Mouse (Mus musculus) hematopoietic stem cell, adult 5-6 weeks (primary cell): Measurements from ENCODE around the gene Myzap. TPM values are rescaled to one million over a fixed set of nuclear protein-coding genes. Genes with fewer than 3 reads are reported as not detected.

Source experiments
- ATAC-seq, 2 experiments: fragments of 125-278 bp in 1 of 2; replicated peaks in 1 of 2; 2 replicates each; pipeline ENCODE4 v1.8.0; 2016 to 2017; ENCODE audit warnings: inconsistent platforms in 2 of 2, mild to moderate bottlenecking in 2 of 2, moderate number of reproducible peaks in 2 of 2, low read depth in 1 of 2, moderate TSS enrichment in 1 of 2; ENCODE audit not compliant: low FRiP score in 2 of 2, poor library complexity in 2 of 2, severe bottlenecking in 2 of 2, insufficient read depth in 1 of 2, low TSS enrichment in 1 of 2
- total RNA-seq: library from RNA; stranded (forward); fragments of 172-1452, 232-1000 nt; gene quantifications from 2 replicates; pipeline ENCODE4 v1.2.3, GENCODE M21; 2017

The Myzap gene
- total RNA-seq, 1 experiment from 2014 or later: 1.1 TPM

DNA sequence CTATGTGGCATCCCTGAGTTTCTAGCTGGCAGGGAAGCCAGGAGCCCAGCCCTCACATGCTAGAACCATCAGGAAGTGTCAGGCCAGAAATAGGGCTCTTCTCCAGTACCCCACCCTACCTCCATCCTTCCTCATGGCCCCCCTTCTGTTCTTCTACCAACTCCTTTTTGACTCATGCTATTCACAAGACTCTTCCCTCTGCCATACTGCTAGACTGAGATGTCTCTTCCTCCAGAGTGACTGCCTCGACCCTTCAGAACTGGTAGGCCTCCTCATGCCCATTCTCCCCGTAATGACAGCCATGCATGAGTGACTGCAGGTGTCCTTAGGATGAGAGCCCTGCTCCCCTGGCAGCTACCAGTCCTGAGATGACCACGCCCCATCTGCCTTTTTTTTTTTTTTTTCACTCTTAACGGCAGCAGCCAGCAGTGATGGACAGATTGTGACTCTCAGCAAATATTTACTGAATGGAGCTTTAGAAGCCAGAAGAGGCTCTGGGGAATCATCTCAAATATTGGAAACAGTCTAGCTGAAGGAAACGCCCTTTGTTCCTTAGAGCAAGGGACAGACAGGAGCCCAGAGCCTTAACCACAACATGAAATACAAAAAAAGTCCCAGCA lies 23.7 kb downstream of the Myzap start:
- no peak for ATAC-seq

DNA sequence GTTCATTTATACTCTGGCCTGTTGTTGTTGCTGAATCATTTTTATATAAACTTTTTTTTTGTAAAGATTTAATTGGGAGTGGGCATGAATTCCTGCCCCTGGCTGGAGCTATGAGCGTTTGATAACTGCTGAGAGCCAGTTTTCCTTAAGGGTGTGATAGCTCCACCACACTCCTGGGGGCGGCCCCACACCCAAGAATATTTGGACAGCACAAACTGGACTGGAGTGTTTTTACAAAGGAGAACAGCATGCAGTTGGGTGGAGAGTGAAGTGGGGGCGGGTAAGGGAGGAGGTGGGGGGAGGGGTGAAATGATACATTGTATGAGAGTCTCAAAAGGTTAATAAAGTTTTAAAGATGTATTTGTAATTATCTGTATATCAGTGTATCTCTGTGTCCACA lies 24.8 kb downstream of the Myzap start:
- no peak for ATAC-seq

DNA sequence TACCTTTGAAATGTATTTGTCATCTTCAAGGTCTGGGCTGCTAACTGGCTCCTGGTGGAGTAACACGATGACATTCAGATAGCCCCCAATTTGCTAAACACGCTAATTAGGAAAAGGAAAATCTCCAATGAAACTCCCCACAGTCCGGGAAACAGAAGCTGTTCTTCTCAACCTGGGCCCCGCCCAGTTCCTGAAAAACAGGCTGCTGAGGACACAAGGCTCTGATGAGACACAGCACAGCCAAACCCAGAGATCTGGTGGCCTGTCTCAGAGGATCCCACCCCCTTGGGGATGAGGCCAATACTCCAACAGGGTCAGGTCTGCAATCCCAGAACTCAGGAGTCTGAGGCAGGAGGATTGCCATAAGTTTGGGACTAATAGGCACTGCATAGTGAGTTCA lies 25.4 kb downstream of the Myzap start:
- ATAC-seq: 0 out of 4 replicates have a peak, but pooled peaks of 1 of the 2 experiments have one; percentile 32

DNA sequence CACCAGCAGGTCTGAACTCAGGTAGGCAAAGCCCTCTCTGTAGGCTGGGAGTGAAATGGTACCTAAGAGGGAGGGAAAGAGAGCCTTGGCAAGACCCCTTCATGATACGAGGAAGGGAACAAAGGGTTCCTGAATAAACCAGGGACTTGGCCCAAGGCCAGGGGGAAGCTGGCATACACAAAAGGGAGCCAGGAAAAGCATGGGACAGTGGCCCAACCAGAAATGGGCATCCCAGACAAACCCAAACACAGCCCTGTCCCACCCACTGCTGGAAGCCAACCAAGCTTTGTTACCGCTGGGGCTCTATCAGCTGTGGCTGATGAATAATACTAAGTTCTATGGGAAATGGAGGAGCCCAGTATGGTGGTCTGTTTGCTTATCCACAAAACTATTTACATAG lies 34.4 kb downstream of the Myzap start:
- ATAC-seq: no peak

DNA sequence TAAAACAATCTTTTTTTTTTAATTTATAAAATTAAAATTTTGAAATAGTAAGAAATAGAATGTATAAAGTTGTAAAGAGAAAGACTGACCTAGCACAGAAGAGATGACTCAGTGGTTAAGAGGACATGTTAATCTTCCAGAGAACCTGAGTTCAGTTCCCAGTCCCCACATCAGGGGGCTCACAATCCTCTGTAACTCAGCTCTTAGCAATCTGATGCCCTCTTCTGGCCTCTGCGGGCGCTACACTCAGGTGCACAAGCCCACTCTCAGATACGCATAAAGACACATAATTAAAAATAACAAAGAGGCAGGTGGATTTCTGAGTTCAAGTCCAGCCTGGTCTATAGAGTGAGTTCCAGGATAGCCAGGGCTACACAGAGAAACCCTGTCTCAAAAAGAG lies 38.2 kb downstream of the Myzap start:
- ATAC-seq: no peak

DNA sequence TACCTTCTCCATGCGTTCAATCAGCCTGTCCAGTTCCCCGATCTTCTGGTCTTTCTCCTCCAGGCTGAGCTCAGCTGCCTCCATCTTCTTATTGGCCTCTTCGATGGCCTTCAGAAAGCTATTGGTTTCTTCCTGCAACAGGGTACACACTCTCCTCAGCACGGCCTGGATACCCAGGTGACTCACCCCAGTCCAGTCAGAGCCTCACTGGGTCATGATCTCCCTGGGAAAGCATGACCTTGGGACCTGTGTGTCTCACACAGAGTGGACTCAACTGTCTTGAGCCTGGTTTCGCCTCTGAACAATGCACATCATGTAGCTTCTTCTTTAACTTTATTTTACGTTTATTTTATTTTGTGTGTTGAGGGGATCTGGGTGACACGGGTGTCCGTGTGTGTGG lies 42.0 kb downstream of the Myzap start:
- ATAC-seq: no peak

DNA sequence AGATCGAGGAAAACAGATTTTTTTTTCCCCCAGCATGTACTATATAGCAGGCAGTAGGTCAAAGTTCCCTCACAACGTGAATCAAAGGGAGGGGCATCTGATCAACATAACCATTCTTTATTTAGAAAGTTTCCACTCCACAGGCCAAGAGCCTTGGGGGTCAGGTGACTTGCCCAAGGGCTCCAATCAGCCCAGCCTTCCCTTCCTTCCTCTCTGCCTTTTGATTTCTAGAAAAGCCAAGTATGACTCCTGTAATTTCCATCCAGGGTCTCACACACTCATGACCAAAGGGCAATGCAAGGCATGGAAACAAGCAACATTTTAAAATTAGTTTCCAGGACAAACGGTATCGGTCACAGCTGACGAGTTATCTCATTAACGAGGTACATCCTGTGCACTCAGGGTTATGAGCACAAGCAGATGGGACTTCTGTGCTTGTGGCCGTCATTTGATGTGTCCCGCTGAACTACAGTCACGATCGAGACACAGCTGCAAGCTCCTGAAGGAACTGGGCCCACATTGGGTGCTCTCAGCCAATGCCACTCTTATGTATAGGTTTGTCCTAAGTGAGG lies 44.4 kb downstream of the Myzap start:
- ATAC-seq: no peak

DNA sequence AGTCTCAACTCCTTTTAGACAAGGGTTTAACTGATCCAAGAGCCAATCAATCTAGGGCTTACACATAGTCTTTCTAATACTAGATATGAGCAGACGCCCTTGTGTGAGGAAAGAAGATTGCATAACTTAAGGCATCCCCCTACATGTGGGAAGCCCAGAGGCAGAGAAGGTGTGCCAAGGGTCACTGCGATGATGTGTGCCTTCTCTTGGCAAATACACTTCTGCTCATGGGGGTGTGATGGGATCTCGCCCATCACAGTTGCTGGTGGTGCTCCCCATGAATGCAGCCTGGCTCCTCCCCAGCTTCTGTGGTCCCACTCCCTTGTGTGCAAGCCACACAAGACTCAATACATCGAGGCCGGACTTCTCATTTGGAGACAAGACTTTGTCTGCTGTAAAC lies 47.3 kb downstream of the Myzap start:
- no peak for ATAC-seq

DNA sequence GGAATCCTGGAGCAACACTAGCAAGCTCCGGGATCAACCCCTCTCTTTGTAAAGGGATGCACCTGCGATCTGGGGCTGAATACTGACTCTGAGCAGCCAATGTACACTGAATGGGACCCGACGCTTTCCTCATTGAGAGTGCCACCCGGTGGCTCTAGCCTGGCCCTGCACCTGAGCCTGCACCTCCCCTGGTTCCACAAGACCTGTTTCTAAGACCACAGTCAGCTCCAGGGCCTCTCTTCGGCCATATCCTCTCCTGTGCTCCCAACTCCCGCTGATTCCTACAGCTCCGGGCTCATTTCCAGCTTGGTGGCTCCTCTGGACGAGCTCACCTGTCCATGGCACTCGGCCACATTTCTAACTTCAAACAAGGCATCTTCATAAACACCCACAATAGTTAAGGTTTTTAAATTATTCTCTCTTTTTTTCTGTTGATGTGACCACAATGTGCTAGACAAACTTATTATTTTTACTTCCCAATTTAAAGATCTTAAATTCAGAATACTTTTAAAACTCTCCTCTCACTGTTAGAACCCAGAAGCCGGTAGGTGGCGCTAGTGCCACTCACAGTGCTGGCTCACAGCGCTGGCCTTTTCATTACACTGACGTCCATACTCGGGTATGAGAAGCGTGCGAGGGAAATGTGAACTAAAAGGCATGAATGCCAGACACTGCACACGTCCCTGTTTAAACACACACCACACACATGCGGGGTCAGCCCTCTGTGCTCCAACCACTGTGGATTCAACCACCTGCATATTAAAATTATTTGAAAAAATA lies 48.5 kb downstream of the Myzap start:
- peak; percentile 85 to 88 for ATAC-seq

DNA sequence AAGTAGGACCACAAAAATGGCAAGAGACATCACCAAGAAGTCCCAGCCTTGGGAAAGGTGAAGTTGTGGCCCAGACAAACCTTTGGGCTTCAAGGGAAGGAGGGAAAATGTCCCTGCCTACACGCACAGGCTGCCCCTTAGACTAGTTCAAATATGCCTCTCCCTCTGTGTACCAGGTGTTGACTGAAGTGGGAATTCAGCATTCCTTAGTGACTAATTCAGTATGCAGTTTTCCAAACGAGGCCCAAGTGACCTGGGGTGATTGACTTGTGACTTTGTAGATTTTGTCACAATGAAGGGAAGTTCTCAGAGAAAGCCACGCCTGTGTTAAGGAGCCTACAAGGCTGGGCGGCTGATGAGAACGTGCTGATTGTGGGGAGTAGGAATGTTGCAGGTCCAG lies 49.9 kb downstream of the Myzap start:
- ATAC-seq: no peak

DNA sequence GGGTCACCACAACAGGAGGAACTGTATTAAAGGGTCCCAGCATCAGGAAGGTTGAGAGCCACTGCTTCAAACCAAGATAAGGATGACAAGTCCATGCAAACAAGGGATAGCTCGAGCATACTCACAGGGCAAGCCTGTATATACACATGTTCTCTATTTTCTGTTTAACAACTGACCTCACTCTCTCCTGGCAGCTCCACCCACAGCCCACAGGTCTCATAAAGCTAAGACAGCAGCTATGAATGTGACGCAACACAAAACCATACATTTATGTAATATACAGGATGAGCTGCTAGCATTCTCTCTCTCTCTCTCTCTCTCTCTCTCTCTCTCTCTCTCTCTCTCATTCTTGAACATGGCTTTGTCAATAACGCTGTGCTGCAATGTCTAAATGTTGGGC lies 51.4 kb downstream of the Myzap start:
- no peak for ATAC-seq

DNA sequence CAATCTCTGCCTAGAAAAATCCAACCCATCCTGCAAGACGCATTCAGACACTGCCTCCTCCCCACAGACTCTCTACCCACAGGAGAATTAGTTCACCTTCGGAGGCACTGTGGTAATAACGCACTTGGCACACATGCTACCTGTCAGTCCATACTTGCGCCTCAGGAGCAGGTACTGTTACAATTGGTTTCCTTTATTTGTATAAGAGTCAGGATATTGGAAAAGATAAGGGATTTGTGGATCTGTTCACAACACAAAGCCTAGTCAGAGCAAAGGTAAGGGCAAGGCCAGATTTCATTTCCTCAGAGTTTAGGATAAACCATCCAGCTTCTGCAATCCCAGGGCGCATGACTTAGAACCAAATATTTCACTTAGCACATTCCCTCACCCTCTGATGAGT lies 56.4 kb downstream of the Myzap start:
- ATAC-seq: no peak

DNA sequence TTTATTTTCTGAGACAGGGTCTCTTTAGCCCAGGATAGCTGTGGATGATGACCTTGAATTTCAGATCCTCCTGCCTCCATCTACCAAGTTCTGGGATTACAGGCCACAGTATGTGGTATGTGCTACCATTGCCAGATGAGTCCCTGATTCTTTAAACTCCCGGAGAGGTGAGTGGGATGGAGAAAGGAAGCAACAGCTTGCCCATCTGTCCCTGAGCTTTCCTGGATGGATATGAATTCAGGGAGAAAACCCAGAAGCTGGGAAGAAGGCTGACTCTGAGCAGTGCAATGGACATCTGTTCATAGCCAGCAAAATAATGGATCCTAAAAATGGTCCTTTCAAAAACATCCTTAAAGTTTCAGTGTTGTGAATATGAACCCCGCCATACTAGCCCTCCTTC lies 57.1 kb downstream of the Myzap start:
- ATAC-seq: no peak

DNA sequence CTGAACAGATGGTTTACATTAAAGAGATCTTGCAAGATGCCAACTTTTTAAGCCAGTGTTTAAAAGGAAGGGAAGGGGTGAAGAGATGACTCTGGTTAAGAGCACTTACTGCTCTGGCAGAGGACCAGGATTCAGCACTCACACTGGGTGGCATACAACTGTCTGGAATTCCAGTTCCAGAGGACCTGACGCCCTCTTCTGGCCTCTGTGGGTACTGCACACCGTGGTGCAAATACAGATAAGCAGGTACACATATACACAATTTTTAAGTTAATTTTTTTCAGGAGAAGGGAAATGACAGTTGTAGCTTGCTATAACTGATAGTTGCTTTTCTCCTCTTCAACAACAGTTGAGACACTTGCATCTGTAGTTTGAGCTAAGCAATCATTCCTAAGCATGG lies 62.2 kb downstream of the Myzap start:
- no peak for ATAC-seq

DNA sequence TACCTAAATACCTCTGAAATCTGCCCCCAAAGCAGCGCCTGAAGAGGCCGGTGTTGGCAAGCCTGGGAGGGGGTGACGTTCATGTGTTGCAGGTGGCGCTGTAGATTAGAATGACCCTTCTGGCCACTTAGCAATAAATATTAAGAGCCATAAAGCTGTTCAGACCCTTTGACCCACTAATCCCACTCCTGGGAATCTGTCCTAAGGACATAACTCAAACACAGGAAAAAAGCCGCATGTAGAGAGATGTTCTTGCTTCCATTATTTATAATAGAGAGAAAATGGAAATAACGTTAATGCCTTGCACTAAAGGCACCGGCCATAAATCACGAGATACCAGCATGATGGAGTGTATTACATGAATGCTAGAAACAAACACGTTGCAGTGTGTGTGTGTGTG lies 64.7 kb downstream of the Myzap start:
- no peak for ATAC-seq

DNA sequence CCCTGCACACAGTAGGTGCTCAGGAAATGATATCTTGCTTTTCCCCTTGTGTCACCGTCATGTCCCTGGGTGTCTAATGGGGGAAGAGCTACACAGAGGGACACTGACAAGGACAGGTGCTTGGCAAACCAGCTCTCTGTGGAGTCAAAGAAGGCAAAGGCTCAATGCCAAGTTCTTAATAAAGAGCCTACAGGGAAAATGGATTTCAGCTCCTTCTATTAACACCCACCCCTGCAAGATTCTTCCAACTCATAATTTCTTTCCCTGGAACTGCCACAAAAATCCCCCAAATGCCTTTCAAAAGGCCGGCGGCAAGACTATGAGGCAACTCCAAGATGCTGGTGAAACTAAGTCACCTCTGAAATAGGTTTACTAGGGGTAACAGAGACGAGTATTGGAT lies 68.3 kb downstream of the Myzap start:
- no peak for ATAC-seq

DNA sequence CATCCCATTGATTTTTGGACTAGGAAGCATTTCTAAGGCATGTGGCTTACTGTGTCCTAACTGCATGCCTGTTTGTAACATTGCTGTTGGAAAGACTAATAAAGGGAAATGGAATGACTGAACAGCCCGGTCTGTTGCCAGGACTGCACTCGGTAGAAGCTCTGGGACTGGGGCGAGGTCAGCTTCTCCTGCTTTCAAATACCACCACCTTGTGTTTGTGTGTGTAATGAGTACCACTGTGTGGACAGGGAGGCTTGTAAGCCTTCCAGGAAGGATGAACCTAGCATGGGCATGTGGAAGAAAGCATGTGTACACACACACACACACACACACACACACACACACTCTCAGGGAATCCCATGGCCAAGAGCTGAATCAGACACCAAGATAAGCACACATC lies 72.3 kb downstream of the Myzap start:
- no peak for ATAC-seq

DNA sequence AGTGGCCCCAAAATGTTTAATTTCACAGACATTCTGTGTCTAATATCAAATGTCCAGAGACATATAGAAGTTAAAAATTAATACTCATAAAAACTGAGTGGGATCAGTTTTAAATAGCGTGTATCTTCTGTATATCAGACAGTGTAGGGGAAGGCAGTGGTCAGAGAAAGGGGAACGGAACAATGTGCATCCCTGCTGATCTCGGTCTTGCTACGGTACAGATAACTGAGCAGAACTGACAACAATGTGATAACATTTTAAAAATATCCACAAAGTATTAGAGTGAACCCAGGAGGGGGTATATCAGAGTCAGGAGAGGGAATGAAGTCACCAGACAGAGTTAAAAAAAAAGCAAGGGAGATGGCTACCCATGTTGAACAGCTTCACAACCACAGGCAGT lies 74.7 kb downstream of the Myzap start:
- no peak for ATAC-seq

DNA sequence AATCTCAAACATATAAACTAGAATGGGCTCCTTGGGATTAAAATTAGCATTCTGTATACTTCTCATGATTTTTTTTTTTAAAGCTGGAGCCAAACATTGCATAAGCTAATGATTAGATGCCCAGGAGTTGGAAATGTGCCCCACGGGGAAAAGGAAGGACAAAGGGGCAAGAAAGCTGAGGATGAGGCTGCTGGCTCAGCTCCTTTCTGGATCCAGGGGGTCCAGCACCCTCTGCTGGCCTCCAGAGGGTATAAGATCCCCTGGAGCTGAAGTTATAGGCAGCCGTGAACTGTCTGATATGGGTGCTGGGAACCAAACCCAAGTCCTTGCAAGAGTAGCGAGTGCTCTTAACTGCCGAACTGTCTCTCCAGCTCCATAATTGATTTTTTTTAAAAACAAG lies 76.3 kb downstream of the Myzap start:
- no peak for ATAC-seq
